Mouse (Mus musculus) gastrocnemius, postnatal 14 days (tissue): ENCODE results near the gene Smyd2. TPM values are rescaled to one million over a fixed set of nuclear protein-coding genes. Genes with fewer than 3 reads are reported as not detected.

ENCODE experiments used
- DNase-seq: peaks from one replicate; pipeline ENCODE4 v3.0.0; 2021; ENCODE audit warnings: mixed read lengths
- intact Hi-C: fragments of 180-260 bp; cut with DNase I; formaldehyde crosslinking; loops from one replicate; pipeline ENCODE4 v1.15.1; 2025; ENCODE audit warnings: low total_unique reads
- total RNA-seq, 2 experiments: library from RNA; stranded (reverse); gene quantifications; 2 replicates each; pipeline ENCODE4 v1.2.3; 2021

Smyd2 gene
- total RNA-seq, 2 experiments from 2014 or later: 148 to 151 TPM

DNA sequence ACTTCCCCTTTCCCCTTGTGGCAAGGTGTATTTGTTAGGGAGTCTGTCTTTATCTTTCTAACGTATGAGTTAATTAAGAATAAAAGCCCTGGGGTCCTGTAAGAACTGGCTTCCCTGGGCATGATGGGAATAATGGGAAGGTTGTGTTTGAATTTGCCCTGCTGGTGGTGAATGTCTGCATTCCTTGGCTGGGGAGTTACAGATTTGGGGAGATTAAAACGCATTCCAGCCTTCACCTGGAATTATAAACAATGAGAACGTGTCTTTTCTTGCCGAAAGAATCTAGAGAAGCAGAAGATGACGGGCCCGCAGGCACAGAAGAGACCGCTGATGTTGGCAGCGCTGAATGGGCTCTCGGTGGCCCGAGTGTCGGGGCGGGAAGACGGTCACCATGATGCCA lies 67.5 kb downstream of the Smyd2 start:
- intact Hi-C loops: loop anchor here (10.0 kb wide), 1 partner anchor 130 kb away; the partner anchor contains the start of gene Ptpn14
- DNase-seq: no peak

DNA sequence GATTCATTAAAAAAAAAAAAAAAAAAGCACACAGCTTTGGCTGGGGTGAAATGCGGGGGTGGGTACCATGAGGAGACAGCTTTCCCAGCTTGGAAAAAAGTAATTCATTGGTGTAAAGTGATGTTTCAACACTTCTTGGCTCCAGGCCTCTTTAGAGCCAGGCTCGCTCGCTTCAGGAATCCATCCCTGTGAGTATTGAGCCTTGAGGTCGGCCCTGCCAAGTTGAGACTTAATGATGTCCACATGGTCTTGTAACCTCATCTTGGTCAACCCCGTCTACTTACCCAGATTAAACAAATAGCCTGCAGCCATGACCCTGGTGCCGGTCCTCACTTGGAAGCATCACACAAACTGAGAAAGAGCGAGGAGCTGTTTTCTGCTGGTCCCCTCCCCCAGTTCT lies 69.7 kb downstream of the Smyd2 start:
- intact Hi-C loops: loop anchor here (10.0 kb wide), 1 partner anchor 128 kb away; the partner anchor contains the start of gene Ptpn14
- DNase-seq: peak; percentile 44

DNA sequence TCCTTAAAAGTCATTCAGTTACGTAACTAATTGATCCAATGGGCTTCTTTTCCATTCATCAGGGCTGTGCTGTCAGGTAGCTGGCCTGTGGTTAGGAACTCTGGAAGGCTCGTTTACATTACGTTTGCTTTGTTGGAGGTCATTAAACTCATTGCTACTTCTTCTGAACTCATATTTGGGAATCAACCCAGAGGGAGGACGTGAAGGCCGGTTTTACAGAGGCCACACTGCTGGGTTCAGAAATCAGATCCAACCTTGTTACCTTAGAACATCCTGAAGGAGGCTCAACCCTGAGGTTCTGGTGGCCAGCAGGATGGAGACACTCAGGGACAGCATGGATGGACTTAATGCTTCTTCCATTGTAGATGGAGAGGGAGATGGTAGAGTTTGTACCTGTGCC lies 70.1 kb downstream of the Smyd2 start:
- no peak for DNase-seq
- intact Hi-C loops: loop anchor here (10.0 kb wide), 1 partner anchor 127 kb away; the partner anchor contains the start of gene Ptpn14

DNA sequence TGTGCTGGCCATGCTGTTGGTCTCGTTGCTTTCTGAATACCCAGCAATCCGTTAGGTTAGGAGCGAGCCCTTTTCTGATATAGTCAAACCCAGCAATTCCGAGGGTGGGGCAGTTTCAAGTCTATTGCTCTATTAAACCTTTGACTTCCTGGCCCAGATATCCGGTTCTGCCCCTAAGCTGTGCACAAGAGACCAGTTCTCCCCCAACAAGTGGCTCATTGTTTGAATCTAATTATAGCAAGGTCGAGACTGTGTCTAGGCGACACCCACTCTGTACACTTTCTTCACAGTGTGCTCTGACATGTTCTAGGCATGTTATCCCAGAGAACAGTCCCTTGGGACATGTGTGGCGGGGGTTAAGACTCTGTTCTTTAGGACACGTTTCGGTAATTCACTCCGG lies 72.6 kb downstream of the Smyd2 start:
- no peak for DNase-seq
- intact Hi-C loops: no loop called here

- DNase-seq: no peak
- intact Hi-C loops: no loop called here
Observed at GRCm38 (mm10) chr1:189846319-189846718, 75.8 kb downstream of the Smyd2 start.

DNA sequence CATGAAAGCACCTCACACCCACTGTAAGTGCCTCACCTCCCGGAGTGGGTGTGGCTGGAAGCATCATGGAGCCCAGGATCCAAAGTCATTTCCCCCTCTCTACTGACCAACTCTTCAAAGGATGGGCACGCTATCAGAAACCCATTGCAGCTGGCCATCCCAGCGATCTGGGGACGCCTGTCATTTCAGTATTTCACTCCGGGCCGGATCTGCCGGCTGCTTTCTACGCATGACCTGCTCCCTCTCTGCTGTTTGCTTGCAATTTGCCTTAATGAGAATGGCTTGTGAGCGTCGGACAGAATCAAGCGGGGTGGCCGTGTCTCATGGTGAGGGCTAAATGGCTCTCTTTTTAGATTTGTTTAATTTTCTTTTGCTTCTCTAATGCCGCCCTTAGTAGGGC lies 88.0 kb downstream of the Smyd2 start:
- intact Hi-C loops: no loop called here
- DNase-seq: no peak

DNA sequence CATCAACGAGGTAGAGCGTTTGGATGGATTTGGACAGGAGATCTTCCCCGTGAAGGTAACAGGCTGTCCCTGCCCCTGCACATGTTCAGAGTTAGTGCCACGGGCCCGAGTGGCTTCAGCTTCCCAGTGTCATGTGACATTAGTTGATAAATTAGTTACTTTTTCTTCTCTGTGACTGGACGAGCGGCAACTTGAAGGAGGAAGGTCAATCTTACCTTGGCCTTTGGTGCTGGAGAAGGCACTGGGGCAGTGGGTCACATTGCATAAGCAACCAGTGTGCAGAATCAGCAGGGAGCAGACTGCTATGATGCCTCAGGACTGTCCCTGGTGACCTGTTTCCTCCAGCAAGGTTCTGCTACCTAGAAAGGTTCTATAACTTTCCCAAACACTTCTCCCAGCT lies 88.8 kb downstream of the Smyd2 start:
- intact Hi-C loops: no loop called here
- no peak for DNase-seq

DNA sequence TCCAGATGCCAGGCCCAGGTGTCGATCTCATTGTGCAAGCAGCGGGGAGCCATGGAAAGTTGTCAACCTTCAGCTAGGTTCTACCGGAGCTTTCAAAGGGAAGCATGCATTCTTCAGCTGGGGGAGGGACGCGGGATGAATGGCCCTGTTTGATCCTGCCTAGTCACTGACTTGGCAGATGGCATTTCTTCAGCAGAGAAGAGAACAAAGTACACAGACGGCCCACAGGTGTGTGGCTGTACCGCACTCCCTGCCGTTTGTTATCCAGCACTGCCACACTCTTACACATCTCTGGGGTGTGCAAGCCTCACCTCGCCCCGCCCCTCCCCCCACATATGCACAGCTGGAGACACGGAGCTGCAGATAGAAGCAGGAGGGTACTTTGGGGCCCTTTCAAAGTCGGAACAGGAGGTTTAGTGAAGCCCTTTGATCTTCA lies 91.3 kb downstream of the Smyd2 start:
- intact Hi-C loops: no loop called here
- DNase-seq: no peak

Other genes with a start within 250 kb of the Smyd2 start
- 1 to 10 TPM; 3.5 to 4.0 TPM for gene Cenpf, start 234.3 kb downstream of the Smyd2 start, total RNA-seq
- gene Ptpn14, start 194.1 kb downstream of the Smyd2 start, total RNA-seq: 10 to 100 TPM; 11.0 to 12.9 TPM
- gene Prox1, start 248.4 kb upstream of the Smyd2 start, total RNA-seq: 1 to 10 TPM; 4.1 to 5.7 TPM